Mouse (Mus musculus) thymus, adult 2 months (tissue): ENCODE measurements at regions not wholly inside any gene's neighbourhood (a gene's known extent, or its start where the extent isn't known, plus 50 kb on each side); places are given as distances from the start of the nearest gene placed in this dataset.

Source experiments
- CTCF ChIP-seq: fragments of 200-500 bp; IDR thresholded peaks from 2 replicates; pipeline ENCODE4 v1.5.1; 2012; ENCODE audit warnings: mild to moderate bottlenecking, control low read depth, low read length, moderate library complexity, borderline replicate concordance; ENCODE audit not compliant: control insufficient read depth, poor library complexity, insufficient read depth; ENCODE audit errors: extremely low read depth
- POLR2A ChIP-seq: fragments of 200-500 bp; IDR thresholded peaks from 2 replicates; pipeline ENCODE4 v1.6.1; 2012; ENCODE audit warnings: mild to moderate bottlenecking, low read length, control low read depth, moderate library complexity; ENCODE audit not compliant: control insufficient read depth, poor library complexity, insufficient read depth; ENCODE audit errors: extremely low read depth

- TF ChIP-seq CTCF: no peak
- no peak for TF ChIP-seq POLR2A
Measured at GRCm38 (mm10) chr12:77100482-77100881, 137.4 kb upstream of the Fut8 start.
